Mouse (Mus musculus) induced T-regulatory cell, adult 2 months (primary cell): ENCODE results near the gene Tacr1.

Source experiments
- DNase-seq: peaks from one replicate; pipeline ENCODE4 v3.0.0-alpha.2; 2012; ENCODE audit warnings: low read depth

Gene Tacr1

GRCm38 (mm10) chr6:82525107-82525867, 123.2 kb downstream of the Tacr1 start:
- DNase-seq, result no peak

- DNase-seq, result no peak
Measured at GRCm38 (mm10) chr6:82528631-82529030, 126.5 kb downstream of the Tacr1 start.

GRCm38 (mm10) chr6:82536641-82537040, 134.5 kb downstream of the Tacr1 start:
- no peak for DNase-seq

GRCm38 (mm10) chr6:82549270-82549669, 147.1 kb downstream of the Tacr1 start:
- peak; percentile 1 for DNase-seq

GRCm38 (mm10) chr6:82575445-82575844, 173.3 kb downstream of the Tacr1 start:
- DNase-seq, result no peak

GRCm38 (mm10) chr6:82585396-82585795, 183.3 kb downstream of the Tacr1 start:
- no peak for DNase-seq

- no peak for DNase-seq
Measured at GRCm38 (mm10) chr6:82589387-82589786, 187.3 kb downstream of the Tacr1 start.

- no peak for DNase-seq
Measured at GRCm38 (mm10) chr6:82595461-82596090, 193.4 kb downstream of the Tacr1 start.

GRCm38 (mm10) chr6:82603228-82603627, 201.1 kb downstream of the Tacr1 start:
- DNase-seq, result no peak

GRCm38 (mm10) chr6:82603665-82604064, 201.5 kb downstream of the Tacr1 start:
- DNase-seq, result peak; percentile 9

- DNase-seq, result no peak
Measured at GRCm38 (mm10) chr6:82604791-82605190, 202.7 kb downstream of the Tacr1 start.

GRCm38 (mm10) chr6:82608756-82609155, 206.6 kb downstream of the Tacr1 start:
- no peak for DNase-seq

GRCm38 (mm10) chr6:82609339-82609926, 207.3 kb downstream of the Tacr1 start:
- DNase-seq, result no peak
